Mouse (Mus musculus) lung, postnatal 10 days (tissue): ENCODE results near the gene Asic5.

ENCODE experiments used
- DNase-seq: peaks from one replicate; pipeline ENCODE4 v3.0.0; 2021

The Asic5 gene

GRCm38 (mm10) chr3:81981990-81982389, at the start of gene Asic5:
Asic5 (plus strand) TSS chr3:81982290.
- no peak for DNase-seq

- no peak for DNase-seq
Measured at GRCm38 (mm10) chr3:81933348-81933747, 48.7 kb upstream of the Asic5 start.

DNA sequence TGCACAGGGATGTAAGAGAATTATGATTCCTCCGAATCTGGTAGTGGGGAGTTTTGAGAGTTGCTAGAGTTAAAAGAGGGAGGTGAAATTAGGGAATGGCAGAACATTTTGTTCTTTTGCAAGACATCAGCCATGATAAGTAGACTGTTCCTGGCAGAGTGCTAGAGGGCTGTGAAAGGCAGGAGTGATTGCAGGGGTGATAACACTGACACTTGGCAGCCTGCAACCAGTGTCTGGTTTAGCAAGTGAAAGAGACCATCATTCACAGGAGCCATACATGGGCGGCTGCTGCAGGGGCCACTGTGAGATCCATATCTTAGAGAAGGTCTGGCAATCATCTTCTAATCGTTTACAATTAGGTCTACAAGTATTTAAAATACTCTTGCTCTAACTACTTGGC, 43.2 kb upstream of the Asic5 start:
- peak; percentile 30 for DNase-seq

DNA sequence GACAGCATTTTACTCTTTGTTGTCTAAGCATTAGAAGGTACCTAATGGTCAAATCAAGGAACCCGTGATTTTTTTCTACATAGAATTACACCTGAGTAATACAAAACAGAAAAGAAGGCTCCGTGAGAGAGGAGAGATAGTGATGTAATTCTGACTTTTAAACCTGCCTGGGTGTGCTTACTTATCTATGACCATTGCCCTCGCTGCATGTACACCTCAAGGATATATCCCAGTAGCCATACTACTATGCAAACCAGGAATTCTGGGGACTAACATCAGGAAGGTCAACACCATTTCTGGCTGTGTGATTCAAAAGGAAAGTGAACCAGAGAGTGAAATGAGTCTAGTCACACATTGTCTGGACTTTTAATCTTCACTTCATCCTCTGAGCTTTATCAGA, 39.7 kb upstream of the Asic5 start:
- no peak for DNase-seq

DNA sequence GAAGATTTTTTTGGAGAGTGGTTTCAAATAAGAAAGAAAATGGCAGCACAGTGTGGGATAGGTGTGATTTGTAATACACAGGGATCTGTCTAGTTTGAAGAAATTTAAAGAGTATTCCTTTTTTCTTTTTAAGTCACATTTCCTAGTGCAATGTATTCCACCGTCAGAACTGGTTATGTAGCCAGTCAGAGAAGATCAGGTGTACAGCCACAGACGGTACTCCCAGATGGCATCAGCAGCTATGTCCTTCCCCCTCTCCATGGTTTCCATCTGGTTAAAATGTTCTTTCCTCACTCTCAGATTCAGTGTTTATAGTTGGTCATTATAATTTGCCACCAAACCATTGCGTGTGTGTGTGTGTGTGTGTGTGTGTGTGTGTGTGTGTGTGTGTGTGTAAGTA, 39.0 kb upstream of the Asic5 start:
- DNase-seq = no peak

- no peak for DNase-seq
Measured at GRCm38 (mm10) chr3:81944851-81945393, 37.2 kb upstream of the Asic5 start.

DNA sequence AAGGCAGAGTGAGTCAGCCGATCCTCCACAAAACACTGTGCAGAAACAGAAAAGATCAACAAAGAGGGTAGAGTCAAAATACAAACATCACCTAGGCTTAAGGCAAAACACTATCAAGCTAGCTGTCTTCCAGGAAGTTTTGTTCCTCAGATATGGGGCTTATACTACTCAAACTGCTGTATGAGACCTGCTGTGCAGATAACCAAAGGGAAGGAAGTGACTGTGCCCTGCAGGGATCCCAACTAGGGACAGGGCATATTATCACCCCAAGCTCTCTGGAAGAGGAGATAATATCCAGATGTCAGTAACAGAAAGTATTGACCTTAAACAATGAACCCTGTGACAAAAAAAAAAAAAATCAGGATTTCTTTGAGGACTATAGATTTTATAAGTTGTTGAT, 33.0 kb upstream of the Asic5 start:
- DNase-seq = no peak

- no peak for DNase-seq
Measured at GRCm38 (mm10) chr3:81951785-81952184, 30.3 kb upstream of the Asic5 start.

GRCm38 (mm10) chr3:81957484-81957883, 24.6 kb upstream of the Asic5 start:
- DNase-seq = no peak

- DNase-seq = no peak
Measured at GRCm38 (mm10) chr3:81961336-81961735, 20.8 kb upstream of the Asic5 start.

- DNase-seq = no peak
Measured at GRCm38 (mm10) chr3:81963768-81964167, 18.3 kb upstream of the Asic5 start.

DNA sequence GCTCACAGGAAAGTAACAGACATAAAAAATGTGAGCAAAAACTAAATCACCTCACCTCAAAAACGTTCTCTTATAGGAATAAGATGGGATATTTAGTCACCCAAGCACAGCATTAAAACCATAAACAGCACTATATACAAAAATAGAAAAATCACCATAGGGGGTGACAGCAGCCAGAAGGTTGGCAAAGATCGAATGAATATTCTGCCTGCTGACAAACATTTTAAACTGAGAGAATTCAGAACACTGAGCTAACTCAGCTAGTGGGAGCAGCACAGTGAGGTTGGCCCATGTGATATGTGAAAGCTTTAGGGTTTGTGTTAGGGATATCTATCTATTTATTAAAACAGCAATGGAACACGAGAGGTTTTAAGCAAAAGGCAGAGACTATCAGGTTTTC, 17.5 kb upstream of the Asic5 start:
- DNase-seq = no peak

- DNase-seq = peak; percentile 5
Measured at GRCm38 (mm10) chr3:81975607-81976006, 6.5 kb upstream of the Asic5 start.

DNA sequence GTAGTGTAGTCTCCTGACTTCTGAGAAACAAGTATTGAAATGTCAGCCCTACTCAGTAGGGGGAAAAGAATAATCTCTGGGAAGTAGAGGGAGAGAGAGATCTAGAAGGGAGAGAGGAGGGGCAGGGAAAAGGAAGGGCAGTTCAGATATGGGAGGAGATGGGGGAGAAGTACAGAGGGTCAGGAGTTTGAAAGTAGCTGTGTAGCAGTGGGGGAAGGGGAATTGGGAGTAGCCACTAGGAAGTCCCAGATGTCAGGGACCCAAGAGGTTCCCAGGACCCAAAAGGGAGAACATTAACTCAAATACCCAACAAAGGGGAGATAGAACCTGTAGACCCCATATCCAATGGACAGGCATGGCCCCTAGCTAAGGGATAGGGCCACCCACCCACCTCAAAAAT, 6.0 kb upstream of the Asic5 start, which contains the start of gene Tdo2:
Tdo2 (minus strand) TSS at position 101 of the 400 bp plus-strand sequence.
- no peak for DNase-seq

GRCm38 (mm10) chr3:81981576-81981975, 514 bp upstream of the Asic5 start:
- DNase-seq = no peak

- DNase-seq = no peak
Measured at GRCm38 (mm10) chr3:81983120-81983895, 1.2 kb downstream of the Asic5 start.

GRCm38 (mm10) chr3:81985100-81985499, 3.0 kb downstream of the Asic5 start:
- no peak for DNase-seq

GRCm38 (mm10) chr3:81986103-81986502, 4.0 kb downstream of the Asic5 start:
- DNase-seq = no peak

DNA sequence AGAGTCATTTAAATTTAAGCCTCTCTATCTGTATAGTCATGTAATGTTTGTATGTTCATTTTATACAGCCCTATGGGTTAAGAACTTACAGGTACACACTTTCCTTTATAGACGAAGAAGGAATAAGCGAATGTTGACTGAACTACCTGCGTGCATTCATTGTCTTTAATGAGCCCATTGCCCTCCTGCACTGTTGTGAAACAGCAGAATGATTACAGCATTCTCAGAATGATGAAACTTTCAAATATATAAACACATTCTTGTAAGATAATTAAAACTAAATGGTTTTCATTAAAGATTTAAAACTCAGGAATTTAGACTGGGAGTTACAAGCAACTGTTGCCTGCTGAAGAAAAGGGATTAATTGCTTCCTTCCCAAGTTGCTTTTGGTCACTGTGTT, 5.5 kb downstream of the Asic5 start:
- DNase-seq = no peak

DNA sequence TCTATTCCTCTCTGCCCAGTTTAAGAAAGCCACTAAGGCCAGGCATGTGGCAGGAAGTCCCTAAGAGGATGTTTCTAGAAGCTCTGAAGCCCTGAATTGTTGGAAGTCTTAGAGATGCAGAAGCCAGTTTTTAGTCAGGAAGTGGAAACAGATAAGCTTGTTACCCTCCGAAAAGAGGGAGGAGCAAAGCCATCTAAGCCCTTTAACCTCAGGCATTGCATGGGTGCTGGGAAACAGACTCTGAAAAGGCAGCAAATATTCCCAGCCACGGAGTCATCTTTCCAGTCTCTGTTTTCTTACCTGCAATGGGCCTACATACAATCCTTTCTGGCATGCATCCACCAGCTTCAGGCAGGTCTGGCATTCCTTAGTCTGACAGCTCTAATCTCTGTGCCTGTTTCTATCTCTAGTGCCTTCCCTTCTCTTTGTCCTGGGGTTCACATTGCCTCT, 7.6 kb downstream of the Asic5 start:
- DNase-seq = no peak

DNA sequence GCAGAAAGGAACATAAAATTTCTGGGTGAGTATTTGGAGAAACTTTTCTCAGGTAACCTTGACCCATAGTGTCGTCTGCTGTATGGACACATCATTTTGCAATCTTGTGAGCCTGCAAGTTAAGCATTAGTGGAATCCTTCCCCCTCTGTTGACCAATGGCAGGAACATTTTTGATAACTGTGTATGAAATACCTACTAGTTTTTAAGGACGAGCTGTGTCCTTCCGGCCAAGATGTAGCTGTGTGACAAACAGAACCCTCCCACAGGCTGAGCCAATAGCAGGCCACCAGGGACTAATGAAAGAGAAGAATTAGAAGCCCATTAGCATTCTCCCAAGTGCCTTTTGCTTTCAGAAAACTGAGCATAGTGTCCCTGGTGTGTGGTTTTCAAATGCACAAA, 8.4 kb downstream of the Asic5 start:
- DNase-seq = no peak

DNA sequence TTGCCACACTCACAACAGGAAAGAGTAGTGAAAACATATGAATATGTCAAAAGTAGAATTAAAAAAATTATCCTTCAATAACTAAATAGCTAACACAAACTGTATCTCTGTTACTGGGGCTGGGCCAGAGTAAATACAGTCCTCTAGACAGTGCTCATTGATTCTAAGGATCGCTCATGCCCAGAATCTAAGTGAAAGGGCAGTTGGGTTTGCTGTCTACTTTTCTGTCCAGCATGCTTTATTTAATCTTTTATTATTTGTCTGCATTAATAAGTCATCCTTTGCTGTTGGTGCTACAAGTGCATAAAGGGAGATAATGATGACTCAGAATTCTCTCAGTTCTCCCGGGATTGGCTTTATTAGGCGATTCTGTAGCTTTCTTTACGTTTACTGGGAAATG, 13.3 kb downstream of the Asic5 start:
- no peak for DNase-seq

GRCm38 (mm10) chr3:81995988-81996387, 13.9 kb downstream of the Asic5 start:
- DNase-seq = peak; percentile 57

GRCm38 (mm10) chr3:82007002-82007401, 24.9 kb downstream of the Asic5 start:
- DNase-seq = no peak
